Mouse (Mus musculus) heart, adult 2 months (tissue): ENCODE measurements at regions not wholly inside any gene's neighbourhood (a gene's known extent, or its start where the extent isn't known, plus 50 kb on each side); places are given as distances from the start of the nearest gene placed in this dataset.

Experiments used
- CTCF ChIP-seq: fragments of 200-600 bp; IDR thresholded peaks from 2 replicates; pipeline ENCODE4 v1.8.1; 2022; ENCODE audit warnings: antibody characterized with exemption, mild to moderate bottlenecking, moderate library complexity
- POLR2A ChIP-seq: fragments of 200-500 bp; IDR thresholded peaks from 2 replicates; pipeline ENCODE4 v1.6.1; 2011; ENCODE audit warnings: mild to moderate bottlenecking, low read depth, low read length, control low read depth; ENCODE audit not compliant: insufficient read depth

- TF ChIP-seq POLR2A (no peak), CTCF (no peak)
These were observed 145.1 kb downstream of the Kitl start for GRCm38 (mm10) chr10:100160532-100160852.
